Mouse (Mus musculus) E14TG2a.4 (cell line): ENCODE measurements around the gene Gm28308.

Experiments used
- H3K27me3 ChIP-seq: 2 replicates; pipeline ENCODE4 v1.6.1; 2014; ENCODE audit warnings: low read length, control low read depth; ENCODE audit not compliant: insufficient read depth
- H3K36me3 ChIP-seq: 2 replicates; pipeline ENCODE4 v1.6.1; 2014; ENCODE audit warnings: low read length, control low read depth; ENCODE audit not compliant: insufficient read depth
- H3K4me1 ChIP-seq: replicated peaks from 2 replicates; pipeline ENCODE4 v1.6.1; 2014; ENCODE audit warnings: low read depth, low read length, control low read depth
- H3K4me3 ChIP-seq: replicated peaks from 2 replicates; pipeline ENCODE4 v1.5.1; 2014; ENCODE audit warnings: mild to moderate bottlenecking, low read length
- H3K9me3 ChIP-seq: 2 replicates; pipeline ENCODE4 v1.6.1; 2014; ENCODE audit warnings: low read length, control low read depth
- CTCF ChIP-seq: conservative IDR thresholded peaks from 2 replicates; pipeline ENCODE4 v1.5.1; 2014; ENCODE audit warnings: low read length
- NANOG ChIP-seq: IDR thresholded peaks from 2 replicates; pipeline ENCODE4 v1.6.1; 2014; ENCODE audit warnings: borderline replicate concordance, low read length, mixed read lengths
- POU5F1 ChIP-seq: IDR thresholded peaks from 2 replicates; pipeline ENCODE4 v1.6.1; 2014; ENCODE audit warnings: low read length, borderline replicate concordance

The Gm28308 gene

GRCm38 (mm10) chr6:52200073-52200750 lies 12.9 kb downstream of the Gm28308 start:
- H3K4me1 ChIP-seq: peaks cover 41% of the 10 kb centered on the region

GRCm38 (mm10) chr6:52197271-52197670 lies 15.9 kb downstream of the Gm28308 start:
- H3K9me3 ChIP-seq: no peaks in the 10 kb centered on the region
- H3K36me3 ChIP-seq: no peaks in the 10 kb centered on the region
- peaks cover 24% of the 10 kb centered on the region for H3K4me1 ChIP-seq
- peaks cover 97% of the 10 kb centered on the region for H3K27me3 ChIP-seq
- no peak overlapping the region for H3K4me3 ChIP-seq
- TF ChIP-seq NANOG: no peak
- TF ChIP-seq POU5F1: no peak
- no peak for TF ChIP-seq CTCF

More at GRCm38 (mm10) chr6:52200073-52200750, 12.9 kb downstream of the Gm28308 start:
- peaks cover 99% of the 10 kb centered on the region for H3K27me3 ChIP-seq
- TF ChIP-seq NANOG (no peak), CTCF (no peak), POU5F1 (no peak)
- no peak overlapping the region for H3K4me3 ChIP-seq
- H3K9me3 ChIP-seq: no peaks in the 10 kb centered on the region
- no peaks in the 10 kb centered on the region for H3K36me3 ChIP-seq

GRCm38 (mm10) chr6:52196811-52197210 lies 16.3 kb downstream of the Gm28308 start:
- H3K27me3 ChIP-seq: peaks cover 97% of the 10 kb centered on the region
- no peaks in the 10 kb centered on the region for H3K9me3 ChIP-seq
- peaks cover 29% of the 10 kb centered on the region for H3K4me1 ChIP-seq
- no peaks in the 10 kb centered on the region for H3K36me3 ChIP-seq
- H3K4me3 ChIP-seq: no peak overlapping the region
- TF ChIP-seq NANOG (no peak), CTCF (no peak), POU5F1 (no peak)

GRCm38 (mm10) chr6:52194690-52195089 lies 18.4 kb downstream of the Gm28308 start:
- peaks cover 30% of the 10 kb centered on the region for H3K4me1 ChIP-seq
- no peaks in the 10 kb centered on the region for H3K36me3 ChIP-seq
- H3K27me3 ChIP-seq: peaks cover 93% of the 10 kb centered on the region
- no peaks in the 10 kb centered on the region for H3K9me3 ChIP-seq
- TF ChIP-seq POU5F1 (no peak), CTCF (no peak), NANOG (no peak)
- no peak overlapping the region for H3K4me3 ChIP-seq

GRCm38 (mm10) chr6:52191860-52192550 lies 21.1 kb downstream of the Gm28308 start:
- Histone ChIP-seq H3K4me3 (peak overlapping the region; percentile 85), H3K9me3 (no peaks in the 10 kb centered on the region)

GRCm38 (mm10) chr6:52190906-52191810 lies 22.0 kb downstream of the Gm28308 start, which contains the start of gene Hoxa4:
Gene Hoxa4 (minus strand): TSS chr6:52191753.
- Histone ChIP-seq H3K4me3 (peak within 1 kb of the TSS; percentile 85), H3K9me3 (no peaks in the 10 kb centered on the region), H3K4me1 (peaks cover 19% of the 10 kb centered on the region), H3K27me3 (peaks cover 93% of the 10 kb centered on the region), H3K36me3 (no peaks in the 10 kb centered on the region)
- TF ChIP-seq NANOG (no peak), POU5F1 (no peak), CTCF (no peak)

More at GRCm38 (mm10) chr6:52191860-52192550, 21.1 kb downstream of the Gm28308 start:
- peaks cover 22% of the 10 kb centered on the region for H3K4me1 ChIP-seq
- H3K27me3 ChIP-seq: peaks cover 93% of the 10 kb centered on the region
- H3K36me3 ChIP-seq: no peaks in the 10 kb centered on the region
- no peak for TF ChIP-seq POU5F1
- TF ChIP-seq CTCF: no peak
- TF ChIP-seq NANOG: no peak

- Histone ChIP-seq H3K4me3 (no peak overlapping the region; the same call in 1 of the 2 replicates), H3K36me3 (no peaks in the 10 kb centered on the region), H3K9me3 (no peaks in the 10 kb centered on the region), H3K4me1 (peaks cover 19% of the 10 kb centered on the region), H3K27me3 (peaks cover 93% of the 10 kb centered on the region)
- TF ChIP-seq CTCF (no peak), POU5F1 (no peak), NANOG (no peak)
These were observed 22.7 kb downstream of the Gm28308 start for GRCm38 (mm10) chr6:52190410-52190809.

- Histone ChIP-seq H3K9me3 (no peaks in the 10 kb centered on the region), H3K4me1 (peaks cover 19% of the 10 kb centered on the region), H3K27me3 (peaks cover 94% of the 10 kb centered on the region), H3K4me3 (no peak overlapping the region), H3K36me3 (no peaks in the 10 kb centered on the region)
- TF ChIP-seq CTCF (no peak), NANOG (no peak), POU5F1 (no peak)
These were observed 23.2 kb downstream of the Gm28308 start for GRCm38 (mm10) chr6:52189909-52190308.
